Comparison of ENCODE assay signal across 20 mouse cellular contexts in the genomic region with DNA sequence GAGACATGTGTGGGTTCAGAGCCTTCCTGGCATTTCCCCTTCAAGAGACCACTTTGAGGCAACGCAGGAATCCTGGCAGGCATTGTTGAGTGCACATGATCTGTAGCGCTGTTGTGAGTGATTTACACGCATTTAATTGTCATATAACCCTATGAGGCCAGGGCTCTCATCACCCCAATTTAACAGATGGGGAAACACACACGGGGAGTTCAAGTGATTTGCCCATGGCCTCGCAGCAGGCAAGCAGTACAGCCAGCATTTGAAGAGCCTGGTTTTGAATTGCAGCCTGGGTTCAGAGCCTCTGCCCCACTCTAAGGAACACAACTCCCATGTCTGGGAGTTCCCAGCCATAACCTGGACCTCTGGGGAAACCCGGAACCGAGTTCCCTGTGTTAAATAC.
"Had no signal": no experiment of that assay in that cellular context is flagged by ENCODE, and none has a peak within 500 bp of the region (broad histone marks: within the 10 kb centered on the region; RNA-seq: fewer than 3 reads in every experiment).

No protein-coding gene starts in this region.

- H3K4me3 ChIP-seq: kidney, embryonic 15.5 days; layer of hippocampus, adult 2 months; midbrain, embryonic 10.5 days; midbrain, embryonic 13.5 days; myocyte; neural tube, embryonic 12.5 days; stomach, embryonic 15.5 days had no signal

- H3K36me3 ChIP-seq: kidney, embryonic 15.5 days; midbrain, embryonic 10.5 days; midbrain, embryonic 13.5 days; neural tube, embryonic 12.5 days; stomach, embryonic 15.5 days had no signal

- H3K27me3 ChIP-seq: stomach, embryonic 15.5 days had no signal

- H3K27ac ChIP-seq: kidney, embryonic 15.5 days; layer of hippocampus, adult 2 months; liver, embryonic 14.5 days; macrophage; midbrain, embryonic 10.5 days; midbrain, embryonic 13.5 days; neural tube, embryonic 12.5 days; stomach, embryonic 15.5 days had no signal

- H3K4me2 ChIP-seq: kidney, embryonic 15.5 days; lung, embryonic 14.5 days; midbrain, embryonic 13.5 days; neural tube, embryonic 12.5 days; stomach, embryonic 15.5 days had no signal

- DNase-seq: kidney, adult 2 months; kidney, postnatal 14 days; layer of hippocampus, adult 9-11 months; liver, postnatal 0 days; lung, embryonic 14.5 days; right cerebral cortex, postnatal 25 days; spleen, adult 18-20 months; thymus, postnatal 25 days had no signal

- H3K9ac ChIP-seq: kidney, embryonic 15.5 days; liver, embryonic 14.5 days; liver, postnatal 0 days; lung, embryonic 14.5 days; midbrain, embryonic 13.5 days; neural tube, embryonic 12.5 days; stomach, embryonic 15.5 days had no signal

- H3K9me3 ChIP-seq: kidney, embryonic 15.5 days; midbrain, embryonic 13.5 days; neural tube, embryonic 12.5 days; stomach, embryonic 15.5 days had no signal

- ATAC-seq: intestine, postnatal 0 days; liver, postnatal 0 days; lung, postnatal 0 days; midbrain, embryonic 13.5 days; midbrain, embryonic 16.5 days had no signal
